Mouse (Mus musculus) stomach, adult 2 months (tissue): ENCODE results near the gene Tmem74b. TPM values are rescaled to one million over a fixed set of nuclear protein-coding genes. Genes with fewer than 3 reads are reported as not detected.

Source experiments
- polyA plus RNA-seq: library from polyadenylated mRNA; depleted of rRNA; stranded (reverse); fragments of >200 nt; gene quantifications from 2 replicates; pipeline ENCODE4 v1.2.3, GENCODE M21; 2012; rRNA removed

The Tmem74b gene
- 0.06 and 0.12 TPM in 2 replicates for polyA plus RNA-seq

DNA sequence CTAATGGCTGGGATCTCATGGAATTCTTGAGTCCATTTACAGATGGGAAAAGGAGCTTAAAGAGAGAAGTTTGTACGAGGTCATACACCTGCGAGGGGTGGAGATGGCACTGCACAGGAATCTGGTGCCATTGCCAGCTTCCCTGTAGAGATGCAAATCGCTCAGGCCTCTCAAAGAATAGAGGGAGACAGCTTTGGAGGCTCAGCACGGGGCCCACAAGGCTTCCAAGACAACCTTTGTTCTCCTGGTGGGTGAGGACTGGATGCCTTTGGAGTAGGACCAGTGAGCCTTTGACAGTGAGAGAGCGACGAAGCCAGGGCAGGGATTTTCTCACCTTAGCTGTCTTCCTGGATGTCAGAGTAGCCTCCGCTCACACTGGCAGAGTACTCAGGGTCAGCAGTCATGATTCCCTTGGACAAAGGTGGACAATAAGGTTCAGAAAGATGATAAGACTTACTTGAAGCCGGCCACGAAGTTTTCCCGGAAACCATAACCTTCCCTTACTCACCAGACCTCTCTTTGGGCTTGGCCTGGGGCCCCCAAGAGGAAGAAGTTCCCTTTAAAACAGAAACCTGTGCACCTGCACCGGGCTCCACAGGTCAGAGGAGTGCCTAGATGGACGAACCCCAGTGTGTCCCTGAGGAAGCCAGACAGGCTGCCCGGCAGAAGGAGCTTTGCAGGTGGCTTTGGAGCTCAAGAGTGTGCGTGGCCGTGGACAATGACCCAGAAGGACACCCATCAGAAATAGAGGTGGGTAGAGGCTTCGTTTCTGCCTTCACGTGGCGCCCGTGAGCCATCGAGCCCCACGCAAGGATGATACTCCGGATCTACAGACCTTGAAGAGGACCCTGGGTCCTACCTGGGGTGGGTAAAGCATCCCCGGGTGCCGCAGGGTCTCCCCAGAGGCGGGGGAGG, at the start of gene Tmem74b:
Tmem74b (plus strand) TSS at position 778 of the 915 bp plus-strand sequence.

DNA sequence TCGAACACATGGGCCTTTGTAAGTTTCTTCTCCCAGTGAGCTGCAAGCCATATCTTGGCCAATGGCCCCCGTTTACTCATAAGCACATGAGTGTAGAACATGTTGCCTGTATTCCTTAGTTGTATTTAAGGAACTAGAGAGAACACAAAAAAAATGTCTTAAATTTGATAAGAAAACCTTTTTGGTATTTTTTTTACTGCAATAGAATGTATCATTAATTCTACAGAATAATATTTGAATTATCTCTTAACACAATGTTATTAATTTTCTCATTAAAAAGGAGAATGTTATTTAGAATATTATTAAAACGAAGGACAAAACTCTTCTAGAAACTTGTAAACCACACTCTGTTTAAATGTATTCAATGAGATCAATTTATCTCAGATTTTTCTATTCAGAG, 33.4 kb upstream of the Tmem74b start, which contains the start of gene Rad21l:
Rad21l (minus strand) TSS at position 101 of the 400 bp plus-strand sequence.

DNA sequence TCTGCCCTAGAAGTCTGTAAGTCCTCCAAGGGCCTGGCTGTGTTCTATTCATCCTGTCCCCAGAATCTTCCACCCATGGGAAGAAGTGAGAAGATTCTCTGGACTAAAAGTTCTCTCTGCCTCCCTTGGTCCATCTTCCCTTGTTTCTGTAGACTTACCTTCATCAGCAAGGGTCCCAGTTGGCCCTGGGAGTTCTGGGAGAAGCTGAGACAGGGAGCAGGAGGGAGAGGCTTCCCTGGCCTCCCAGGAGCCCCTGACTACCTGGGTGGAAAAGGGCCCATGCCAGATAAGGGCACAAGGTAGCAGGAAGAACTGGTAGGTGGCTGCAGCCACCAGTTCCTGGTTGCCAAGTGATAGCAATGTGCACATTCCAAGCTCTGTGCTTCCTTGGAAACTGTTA, 42.0 kb downstream of the Tmem74b start, which contains the start of gene Psmf1:
Psmf1 (minus strand) TSS at position 342 of the 400 bp plus-strand sequence.

Other genes with a start within 250 kb of the Tmem74b start
- not detected in 2 replicates for gene 4921509C19Rik, start 225.9 kb upstream of the Tmem74b start, polyA plus RNA-seq
- gene Nsfl1c, start 207.8 kb upstream of the Tmem74b start, polyA plus RNA-seq: 9.6 and 14.5 TPM in 2 replicates
- gene Fkbp1a, start 159.5 kb upstream of the Tmem74b start, polyA plus RNA-seq: 37.2 and 41.1 TPM in 2 replicates
- 119 and 133 TPM in 2 replicates for gene Sdcbp2, start 129.4 kb upstream of the Tmem74b start, polyA plus RNA-seq
- 1.1 and 1.7 TPM in 2 replicates for gene Snph, start 69.4 kb upstream of the Tmem74b start, polyA plus RNA-seq
- gene Rad21l, start 33.5 kb upstream of the Tmem74b start, polyA plus RNA-seq: not detected in 2 replicates
- gene Psmf1, start 42.2 kb downstream of the Tmem74b start, polyA plus RNA-seq: 26.4 and 26.8 TPM in 2 replicates
- gene Rspo4, start 140.9 kb downstream of the Tmem74b start, polyA plus RNA-seq: 0.17 and 0.34 TPM in 2 replicates
- 0.43 and 0.48 TPM in 2 replicates for gene Angpt4, start 209.2 kb downstream of the Tmem74b start, polyA plus RNA-seq